Mouse (Mus musculus) forebrain, embryonic 13.5 days (tissue): ENCODE results near the gene Tcp1. TPM values are rescaled to one million over a fixed set of nuclear protein-coding genes. Genes with fewer than 3 reads are reported as not detected.
"Not testable (repeated sequence)": the region's sequence is repeated elsewhere in the genome, so short reads cannot be mapped to it uniquely, and the experiment has no call there.

Experiments used
- ATAC-seq: fragments of 200-750 bp; cut with Nextera tagmentation; 2 replicates; pipeline ENCODE4 v1.8.0; 2017
- H3K27ac ChIP-seq: fragments of 300-500 bp; sonication (generic); 2 replicates; pipeline ENCODE4 v1.5.1; 2015; ENCODE audit warnings: inconsistent platforms, mild to moderate bottlenecking, moderate library complexity
- H3K27me3 ChIP-seq: fragments of 300-500 bp; sonication (generic); 2 replicates; pipeline ENCODE4 v1.6.1; 2015; ENCODE audit warnings: mild to moderate bottlenecking, inconsistent platforms
- H3K36me3 ChIP-seq: fragments of 300-500 bp; sonication (generic); 2 replicates; pipeline ENCODE4 v1.6.1; 2015; ENCODE audit warnings: mild to moderate bottlenecking, inconsistent platforms; ENCODE audit not compliant: poor library complexity, severe bottlenecking
- H3K4me1 ChIP-seq: fragments of 300-500 bp; sonication (generic); 2 replicates; pipeline ENCODE4 v1.6.1; 2015; ENCODE audit warnings: inconsistent platforms
- H3K4me2 ChIP-seq: fragments of 300-500 bp; sonication (generic); 2 replicates; pipeline ENCODE4 v1.6.1; 2015; ENCODE audit warnings: inconsistent platforms, mild to moderate bottlenecking, moderate library complexity
- H3K4me3 ChIP-seq: fragments of 300-500 bp; sonication (generic); 2 replicates; pipeline ENCODE4 v1.5.1; 2015; ENCODE audit warnings: mild to moderate bottlenecking, inconsistent platforms
- H3K9ac ChIP-seq: fragments of 300-500 bp; sonication (generic); 2 replicates; pipeline ENCODE4 v1.6.1; 2015; ENCODE audit warnings: mild to moderate bottlenecking, inconsistent platforms
- H3K9me3 ChIP-seq: fragments of 300-500 bp; sonication (generic); replicated peaks from 2 replicates; pipeline ENCODE4 v1.6.1; 2016; ENCODE audit warnings: inconsistent platforms
- WGBS: fragments of 180-500 bp; shearing (Covaris S2); methylation state at CpG from one replicate; pipeline ENCODE4 v1.1.7; 2015; 5-methylcytosine and 5-hydroxymethylcytosine counted together
- polyA plus RNA-seq: library from polyadenylated mRNA; unstranded; fragments of >200 nt; fragmentation: Nextera tagmentation; extraction: Ambion mirVana; gene quantifications from 2 replicates; pipeline ENCODE4 v1.2.1, GENCODE M21; 2015

Tcp1 gene
- polyA plus RNA-seq, 1 experiment from 2014 or later, result 497 TPM

DNA sequence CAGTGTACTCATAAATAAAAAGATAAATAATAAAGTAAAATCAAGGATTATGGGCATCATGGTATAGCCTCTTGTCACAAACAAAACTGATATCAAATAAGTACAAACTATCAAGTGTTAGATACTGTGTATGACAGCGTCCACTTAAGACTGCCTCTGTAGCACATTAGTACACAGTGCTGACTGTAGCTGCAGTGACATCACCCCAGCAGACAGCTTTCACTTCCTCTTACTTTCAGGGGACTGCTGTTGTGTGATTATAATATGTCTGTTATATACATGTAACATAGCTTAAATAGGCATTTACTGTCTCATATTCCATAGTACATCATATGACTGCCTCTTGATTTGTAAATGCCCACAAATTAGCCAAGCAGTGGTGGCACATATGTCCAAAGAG, 5.6 kb downstream of the Tcp1 start:
- Histone ChIP-seq H3K9ac (no peak overlapping the region), H3K27ac (no peak overlapping the region), H3K27me3 (no peaks in the 10 kb centered on the region), H3K4me2 (no peak overlapping the region), H3K36me3 (peaks cover 74% of the 10 kb centered on the region), H3K4me3 (no peak overlapping the region), H3K9me3 (no peaks in the 10 kb centered on the region), H3K4me1 (peaks cover 13% of the 10 kb centered on the region)
- ATAC-seq, result no peak
- 97% methylated on average over 1 of the region's 1 CpGs for WGBS

DNA sequence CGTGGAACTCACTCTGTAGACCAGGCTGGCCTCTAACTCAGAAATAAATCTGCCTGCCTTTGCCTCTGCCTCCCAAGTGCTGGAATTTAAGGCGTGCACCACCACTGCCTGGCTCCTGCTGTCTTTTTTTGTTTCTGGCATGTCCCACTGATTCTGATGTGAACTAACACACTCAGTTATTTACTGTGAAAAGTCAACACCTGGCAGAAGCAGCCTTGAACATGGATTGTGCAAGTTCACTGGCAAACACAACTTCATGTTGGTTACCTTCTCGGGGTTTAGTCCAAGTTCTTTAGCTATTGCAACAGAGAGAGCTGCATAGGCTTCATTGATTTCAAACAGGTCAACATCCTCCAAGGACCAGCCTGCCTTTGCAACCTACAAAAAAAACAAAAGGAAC, 9.5 kb downstream of the Tcp1 start:
- whole genome bisulfite sequencing, result 96% methylated on average over 3 of the region's 3 CpGs
- H3K27me3 ChIP-seq, result no peaks in the 10 kb centered on the region
- no peak overlapping the region for H3K9ac ChIP-seq
- no peaks in the 10 kb centered on the region for H3K4me1 ChIP-seq
- no peak overlapping the region for H3K27ac ChIP-seq
- no peaks in the 10 kb centered on the region for H3K9me3 ChIP-seq
- H3K4me2 ChIP-seq, result no peak overlapping the region
- no peak overlapping the region for H3K4me3 ChIP-seq
- peaks cover 76% of the 10 kb centered on the region for H3K36me3 ChIP-seq
- no peak for ATAC-seq

DNA sequence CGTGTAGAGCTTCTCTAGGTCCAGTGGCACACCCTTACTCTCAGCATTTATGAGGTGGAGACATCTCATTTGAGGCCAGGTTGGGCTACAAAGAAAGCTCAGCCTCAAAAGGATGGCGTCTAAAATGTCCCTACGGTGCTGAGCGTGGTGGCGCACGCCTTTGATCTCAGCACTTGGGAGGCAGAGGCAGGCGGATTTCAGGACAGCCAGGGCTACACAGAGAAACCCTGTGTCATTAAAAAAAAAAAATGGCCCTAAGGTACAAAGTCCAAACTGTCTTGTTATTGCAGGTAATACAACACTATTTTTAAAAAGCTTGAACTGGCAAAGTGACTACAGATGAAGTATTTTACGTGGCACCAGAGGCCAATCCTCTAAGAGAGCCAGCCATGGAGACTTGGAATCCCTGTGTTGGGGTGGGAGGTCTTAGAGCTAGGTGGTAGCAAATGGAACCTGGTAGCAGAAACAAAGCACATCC, 10.2 kb downstream of the Tcp1 start:
- H3K9ac ChIP-seq, result no peak overlapping the region
- H3K27me3 ChIP-seq, result no peaks in the 10 kb centered on the region
- no peaks in the 10 kb centered on the region for H3K9me3 ChIP-seq
- H3K4me3 ChIP-seq, result no peak overlapping the region
- H3K4me2 ChIP-seq, result no peak overlapping the region
- ATAC-seq, result no peak
- 87% methylated on average over 8 of the region's 8 CpGs for WGBS
- H3K36me3 ChIP-seq, result peaks cover 68% of the 10 kb centered on the region
- H3K27ac ChIP-seq, result no peak overlapping the region
- H3K4me1 ChIP-seq, result no peaks in the 10 kb centered on the region

DNA sequence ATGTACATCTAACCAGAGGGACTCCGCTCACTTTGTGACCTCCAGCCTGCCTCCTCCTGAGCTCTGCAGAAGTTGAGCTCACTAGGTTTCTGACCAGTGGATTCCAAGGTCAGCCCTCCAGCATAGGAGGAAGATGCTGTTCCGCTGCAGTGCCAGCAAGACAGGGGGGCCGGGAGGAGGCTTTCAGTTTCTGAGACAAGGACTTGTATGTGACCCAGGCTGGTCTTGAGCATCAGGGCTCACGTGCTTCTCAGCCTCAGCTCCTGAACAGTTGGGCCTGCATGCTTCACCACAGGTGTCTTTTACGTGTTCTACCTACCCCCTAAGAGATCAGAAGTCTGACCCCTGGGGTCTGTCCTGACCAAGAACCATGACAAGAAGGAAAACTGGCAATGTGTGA, 16.1 kb downstream of the Tcp1 start:
- H3K4me3 ChIP-seq, ATAC-seq, H3K4me2 ChIP-seq, H3K27me3 ChIP-seq, H3K9me3 ChIP-seq, H3K4me1 ChIP-seq, H3K9ac ChIP-seq, H3K27ac ChIP-seq: not testable (repeated sequence)
- WGBS, result 89% methylated on average over 5 of the region's 5 CpGs
- peaks cover 13% of the 10 kb centered on the region for H3K36me3 ChIP-seq

DNA sequence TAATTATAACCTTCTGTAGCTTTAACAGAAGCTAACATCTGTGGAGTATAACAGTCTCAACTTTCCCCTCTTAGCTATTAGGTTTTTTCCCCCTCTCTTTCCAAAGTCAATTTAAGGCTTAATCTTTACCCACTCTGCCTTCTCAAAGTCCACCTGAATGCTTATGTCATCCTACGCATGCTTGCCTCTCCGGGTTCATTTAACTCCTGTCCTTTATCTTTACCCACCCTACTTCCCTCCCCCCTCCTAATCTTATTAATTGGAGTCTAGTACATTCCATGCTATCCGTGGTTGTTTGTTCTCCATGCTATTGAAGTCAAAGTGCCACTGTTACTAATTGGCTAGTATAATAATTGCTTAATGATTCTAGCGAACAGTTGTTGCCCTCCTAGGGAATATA, 20.2 kb downstream of the Tcp1 start:
- WGBS, result 13% methylated on average over 4 of the region's 4 CpGs
- H3K4me3 ChIP-seq, result no peak overlapping the region
- peaks cover 20% of the 10 kb centered on the region for H3K4me1 ChIP-seq
- H3K27ac ChIP-seq, result no peak overlapping the region
- H3K9ac ChIP-seq, result no peak overlapping the region
- H3K36me3 ChIP-seq, result no peaks in the 10 kb centered on the region
- H3K4me2 ChIP-seq, result no peak overlapping the region
- no peaks in the 10 kb centered on the region for H3K9me3 ChIP-seq
- no peaks in the 10 kb centered on the region for H3K27me3 ChIP-seq
- ATAC-seq, result no peak

DNA sequence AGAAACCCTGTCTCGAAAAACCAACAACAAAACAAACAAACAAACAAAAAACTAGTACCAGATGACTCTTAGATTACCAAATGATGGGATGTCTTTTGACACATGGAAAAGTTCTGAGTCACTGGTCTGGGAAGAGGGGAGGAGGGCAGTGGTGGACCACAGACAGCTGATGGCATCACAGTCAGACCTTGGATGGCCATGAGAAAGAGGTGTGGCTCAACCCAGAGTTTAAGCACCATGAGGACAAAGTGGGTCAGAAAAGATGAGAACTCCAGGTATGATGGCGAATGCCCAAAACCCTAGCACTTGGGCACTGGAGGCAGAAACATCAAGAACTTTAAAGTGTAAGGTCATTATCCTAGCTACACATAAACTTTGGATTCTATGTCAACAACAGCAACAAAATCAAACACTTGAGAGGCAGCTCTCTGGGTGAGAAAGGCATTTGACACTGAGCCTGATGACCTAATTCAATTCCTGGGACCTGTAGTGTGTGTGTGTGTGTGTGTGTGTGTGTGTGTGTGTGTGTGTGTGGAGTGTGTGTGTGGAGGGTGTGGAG, 22.0 kb downstream of the Tcp1 start:
- no peak overlapping the region for H3K9ac ChIP-seq
- 81% methylated on average over 2 of the region's 2 CpGs for WGBS
- no peak overlapping the region for H3K4me3 ChIP-seq
- no peak overlapping the region for H3K27ac ChIP-seq
- no peak overlapping the region for H3K4me2 ChIP-seq
- H3K36me3 ChIP-seq, result peaks cover 8% of the 10 kb centered on the region
- no peak for ATAC-seq
- H3K27me3 ChIP-seq, result no peaks in the 10 kb centered on the region
- H3K9me3 ChIP-seq, result no peaks in the 10 kb centered on the region
- peaks cover 20% of the 10 kb centered on the region for H3K4me1 ChIP-seq

DNA sequence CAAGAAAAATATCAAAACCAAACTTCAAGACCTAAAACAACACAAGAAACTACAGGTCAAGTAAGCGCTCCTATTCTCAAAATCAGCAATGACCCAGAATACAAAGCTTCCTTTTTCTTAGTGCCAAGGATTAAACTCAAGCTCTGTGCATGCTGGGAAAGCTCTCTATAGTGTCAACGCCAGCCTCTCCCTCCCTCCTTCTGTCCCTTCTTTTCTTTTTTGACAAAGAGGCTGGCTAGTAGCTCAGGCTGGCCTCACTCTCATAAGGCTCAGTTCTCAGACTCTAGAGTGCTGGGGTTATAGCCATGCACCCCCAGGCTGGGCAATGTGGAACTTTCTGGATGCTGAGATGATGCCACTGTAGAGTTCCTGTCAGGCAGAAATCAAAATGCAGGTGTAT, 22.6 kb downstream of the Tcp1 start:
- ATAC-seq, result no peak
- Histone ChIP-seq H3K9me3 (no peaks in the 10 kb centered on the region), H3K9ac (no peak overlapping the region), H3K36me3 (peaks cover 14% of the 10 kb centered on the region), H3K27me3 (no peaks in the 10 kb centered on the region), H3K4me2 (no peak overlapping the region), H3K4me1 (peaks cover 20% of the 10 kb centered on the region), H3K4me3 (no peak overlapping the region), H3K27ac (no peak overlapping the region)
- 12% methylated on average over 2 of the region's 2 CpGs for WGBS

DNA sequence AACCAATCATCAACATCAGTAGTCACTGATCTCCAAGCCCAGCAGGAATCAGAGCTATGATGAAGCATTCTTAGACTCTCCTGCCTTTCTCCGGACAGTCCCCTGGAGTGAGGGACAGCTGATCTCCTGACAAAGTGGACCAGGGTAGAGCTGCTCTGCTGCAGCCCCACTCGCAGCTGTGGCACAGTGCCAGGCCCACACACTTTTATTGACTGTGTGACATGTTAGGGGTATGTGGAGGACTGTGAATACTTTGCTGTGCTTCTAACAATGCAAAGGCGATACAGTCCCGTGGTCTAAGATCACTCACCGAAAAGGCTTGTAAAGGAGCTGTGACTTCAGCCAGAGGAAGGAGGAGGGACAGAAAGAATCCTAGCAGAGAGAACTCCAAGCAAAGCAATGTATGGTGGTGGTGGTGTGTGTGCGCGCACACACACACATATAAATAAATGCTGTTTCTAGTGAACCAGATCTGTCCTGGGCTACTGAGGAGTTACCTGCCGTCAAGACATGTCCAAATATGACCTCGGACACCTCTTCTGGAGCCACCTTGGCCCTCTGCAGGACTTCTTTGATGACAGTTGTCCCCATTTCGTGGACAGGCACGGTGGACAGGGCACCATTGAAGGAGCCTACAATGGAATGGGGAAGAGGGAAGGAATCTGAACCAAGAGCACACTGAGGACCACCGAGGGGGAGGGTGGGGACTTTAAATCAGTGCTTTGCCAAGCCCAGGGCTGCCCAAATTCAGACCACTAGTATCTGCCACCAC, 24.1 kb downstream of the Tcp1 start:
- peak; percentile 48 for ATAC-seq
- not testable (repeated sequence) for H3K9ac ChIP-seq, H3K27me3 ChIP-seq, H3K27ac ChIP-seq, H3K9me3 ChIP-seq
- Histone ChIP-seq H3K4me1 (peaks cover 20% of the 10 kb centered on the region), H3K4me3 (peak overlapping the region; percentile 24), H3K4me2 (peak overlapping the region; percentile 53), H3K36me3 (peaks cover 25% of the 10 kb centered on the region)
- WGBS, result 25% methylated on average over 3 of the region's 12 CpGs

DNA sequence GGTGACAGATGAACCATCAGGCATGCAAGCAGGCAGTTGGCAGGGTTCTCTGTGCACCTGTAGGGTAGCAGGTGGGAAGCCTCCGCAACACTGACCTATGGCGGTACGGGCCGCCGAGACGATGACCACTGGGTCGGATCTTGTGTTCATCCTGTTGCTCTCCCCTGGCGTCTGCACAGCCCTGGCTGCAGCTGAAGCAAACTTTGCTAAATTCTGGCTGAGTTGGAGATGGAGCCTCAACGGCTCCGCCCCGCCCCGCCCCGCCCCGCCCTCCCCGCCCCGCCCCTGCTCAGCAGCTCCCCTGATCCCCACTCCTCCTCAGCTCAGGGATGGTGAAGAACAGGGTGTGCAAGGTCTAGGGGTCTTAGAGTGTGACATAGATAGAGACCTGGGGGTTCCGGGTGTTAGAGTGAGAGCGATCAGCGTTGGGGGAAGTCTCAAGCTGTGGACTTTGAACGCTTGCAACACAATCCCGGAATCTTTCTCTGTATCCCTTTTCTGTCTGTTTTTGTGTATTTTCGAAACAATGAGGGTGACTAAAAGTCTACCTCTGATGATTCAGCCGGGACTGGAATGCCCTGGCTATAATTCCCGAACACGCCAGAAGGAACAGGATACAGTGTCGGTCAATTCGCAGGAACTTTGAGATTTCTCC, 24.8 kb downstream of the Tcp1 start, which contains the start of gene Acat3:
TSS of gene Acat3 (minus strand) at position 450 of the 655 bp plus-strand sequence.
- Histone ChIP-seq H3K9ac (no peak within 1 kb of the TSS), H3K27ac (no peak within 1 kb of the TSS), H3K4me2 (peak within 1 kb of the TSS; percentile 53), H3K4me1 (peaks cover 20% of the 10 kb centered on the region), H3K27me3 (no peaks in the 10 kb centered on the region), H3K9me3 (no peaks in the 10 kb centered on the region), H3K4me3 (peak within 1 kb of the TSS; percentile 24), H3K36me3 (peaks cover 33% of the 10 kb centered on the region)
- 15% methylated on average over 27 of the region's 27 CpGs for WGBS
- peak; percentile 75 for ATAC-seq

DNA sequence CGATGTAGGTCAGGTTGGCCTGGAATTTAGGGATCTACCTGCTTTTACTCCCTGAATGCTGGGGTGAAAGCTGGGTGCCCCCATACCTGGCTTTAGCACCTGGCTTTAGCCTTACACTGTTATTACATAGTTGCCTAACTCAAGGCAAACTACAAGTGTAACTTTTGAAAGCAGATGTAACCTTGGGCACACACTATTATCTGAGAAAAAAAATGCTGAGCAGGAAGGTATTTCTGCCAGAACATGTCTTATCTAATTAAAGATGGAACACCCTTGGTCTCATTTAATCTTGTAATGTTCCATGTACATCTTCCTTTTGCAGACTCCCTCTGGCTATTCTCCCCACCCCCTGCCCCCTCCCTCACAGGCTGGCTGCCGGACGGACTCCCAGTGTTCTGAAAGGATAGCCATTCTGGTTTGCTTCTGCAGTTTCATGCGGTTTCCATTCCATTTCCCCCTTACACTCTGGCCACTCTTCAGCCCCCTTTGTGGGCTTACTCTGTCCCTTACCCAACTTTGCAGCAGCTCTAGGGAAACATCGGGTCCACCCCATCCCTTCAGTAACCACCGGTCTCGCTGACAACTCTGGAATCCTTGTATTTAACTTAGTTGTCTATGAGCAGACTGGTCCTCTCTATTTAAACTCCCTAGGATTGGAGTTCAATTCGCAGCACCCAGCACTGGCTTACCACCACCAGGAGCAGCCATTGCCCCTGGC, 26.2 kb downstream of the Tcp1 start:
- no peak overlapping the region for H3K27ac ChIP-seq
- no peaks in the 10 kb centered on the region for H3K27me3 ChIP-seq
- H3K4me1 ChIP-seq, result peaks cover 12% of the 10 kb centered on the region; the same call in 1 of the 2 replicates
- 76% methylated on average over 8 of the region's 8 CpGs for WGBS
- H3K36me3 ChIP-seq, result peaks cover 46% of the 10 kb centered on the region
- no peaks in the 10 kb centered on the region for H3K9me3 ChIP-seq
- ATAC-seq, result no peak
- H3K9ac ChIP-seq, result no peak overlapping the region
- no peak overlapping the region for H3K4me3 ChIP-seq
- H3K4me2 ChIP-seq, result no peak overlapping the region

DNA sequence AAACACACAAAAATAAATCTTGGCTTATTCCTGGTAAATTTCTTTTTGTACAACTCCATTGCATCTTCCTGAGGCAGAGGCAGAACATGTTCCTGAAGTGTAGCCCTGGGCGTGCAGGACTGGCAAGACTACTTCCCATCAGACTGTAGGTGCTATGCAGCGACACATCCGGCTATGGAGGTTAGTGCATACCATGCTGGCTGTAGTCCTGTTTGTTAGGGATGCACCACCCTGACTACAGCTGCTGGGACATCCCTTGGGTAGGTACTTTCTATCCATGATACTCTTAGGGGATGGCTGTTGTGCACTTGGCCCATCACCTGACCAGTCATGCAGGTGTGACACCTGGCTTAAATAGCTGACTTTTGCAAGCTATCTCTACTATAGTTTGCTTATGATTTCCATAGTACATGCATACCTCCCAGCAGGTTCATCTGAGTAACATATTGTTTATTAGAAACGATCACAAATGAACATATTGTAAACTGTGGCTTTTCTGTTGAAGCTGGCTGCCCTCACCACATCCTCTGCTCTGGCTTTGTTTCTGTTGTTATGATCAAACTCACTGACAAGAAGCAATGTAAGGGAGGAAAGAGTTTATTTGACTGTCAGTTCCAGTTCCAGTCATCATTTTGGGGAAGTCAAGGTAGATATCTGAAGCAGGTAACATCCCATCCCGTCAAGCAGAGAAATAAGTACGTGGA, 27.1 kb downstream of the Tcp1 start:
- peaks cover 52% of the 10 kb centered on the region for H3K36me3 ChIP-seq

More for the DNA sequence above, 27.1 kb downstream of the Tcp1 start:
- ATAC-seq, result no peak
- WGBS, result 94% methylated on average over 6 of the region's 6 CpGs
- Histone ChIP-seq H3K27ac (no peak overlapping the region), H3K9me3 (no peaks in the 10 kb centered on the region), H3K4me3 (no peak overlapping the region), H3K27me3 (no peaks in the 10 kb centered on the region), H3K9ac (no peak overlapping the region), H3K4me1 (peaks cover 12% of the 10 kb centered on the region; the same call in 1 of the 2 replicates), H3K4me2 (no peak overlapping the region)
